Mouse (Mus musculus) forebrain, embryonic 15.5 days (tissue): ENCODE measurements around the gene Trim60. TPM values are rescaled to one million over a fixed set of nuclear protein-coding genes. Genes with fewer than 3 reads are reported as not detected.
A peak's percentile ranks its signal among the peaks of the same experiment; 100 is the strongest.

Source experiments
- ATAC-seq: fragments of 200-750 bp; cut with Nextera tagmentation; replicated peaks from 2 replicates; pipeline ENCODE4 v1.8.0; 2017; ENCODE audit warnings: mild to moderate bottlenecking, moderate TSS enrichment, moderate library complexity
- H3K27ac ChIP-seq: fragments of 300-500 bp; sonication (generic); replicated peaks from 2 replicates; pipeline ENCODE4 v1.5.1; 2015; ENCODE audit warnings: mild to moderate bottlenecking, inconsistent platforms
- H3K27me3 ChIP-seq: fragments of 300-500 bp; sonication (generic); 2 replicates; pipeline ENCODE4 v1.6.1; 2015; ENCODE audit warnings: inconsistent platforms
- H3K36me3 ChIP-seq: fragments of 300-500 bp; sonication (generic); 2 replicates; pipeline ENCODE4 v1.6.1; 2015; ENCODE audit warnings: mild to moderate bottlenecking, inconsistent platforms
- H3K4me1 ChIP-seq: fragments of 300-500 bp; sonication (generic); 2 replicates; pipeline ENCODE4 v1.6.1; 2015; ENCODE audit warnings: inconsistent platforms
- H3K4me2 ChIP-seq: fragments of 300-500 bp; sonication (generic); replicated peaks from 2 replicates; pipeline ENCODE4 v1.6.1; 2015; ENCODE audit warnings: mild to moderate bottlenecking, inconsistent platforms
- H3K4me3 ChIP-seq: fragments of 300-500 bp; sonication (generic); 2 replicates; pipeline ENCODE4 v1.5.1; 2015; ENCODE audit warnings: mild to moderate bottlenecking, inconsistent platforms
- H3K9ac ChIP-seq: fragments of 300-500 bp; sonication (generic); replicated peaks from 2 replicates; pipeline ENCODE4 v1.6.1; 2015; ENCODE audit warnings: mild to moderate bottlenecking, inconsistent platforms
- H3K9me3 ChIP-seq: fragments of 300-500 bp; sonication (generic); 2 replicates; pipeline ENCODE4 v1.6.1; 2016; ENCODE audit warnings: inconsistent platforms
- WGBS: fragments of 180-500 bp; shearing (Covaris S2); methylation state at CpG from one replicate; pipeline ENCODE4 v1.1.7; 2015; ENCODE audit warnings: mixed read lengths; 5-methylcytosine and 5-hydroxymethylcytosine counted together
- polyA plus RNA-seq: library from polyadenylated mRNA; unstranded; fragments of >200 nt; fragmentation: Nextera tagmentation; extraction: Ambion mirVana; gene quantifications from 2 replicates; pipeline ENCODE4 v1.2.1, GENCODE M21; 2015

The Trim60 gene
- not detected in 2 replicates for polyA plus RNA-seq

DNA sequence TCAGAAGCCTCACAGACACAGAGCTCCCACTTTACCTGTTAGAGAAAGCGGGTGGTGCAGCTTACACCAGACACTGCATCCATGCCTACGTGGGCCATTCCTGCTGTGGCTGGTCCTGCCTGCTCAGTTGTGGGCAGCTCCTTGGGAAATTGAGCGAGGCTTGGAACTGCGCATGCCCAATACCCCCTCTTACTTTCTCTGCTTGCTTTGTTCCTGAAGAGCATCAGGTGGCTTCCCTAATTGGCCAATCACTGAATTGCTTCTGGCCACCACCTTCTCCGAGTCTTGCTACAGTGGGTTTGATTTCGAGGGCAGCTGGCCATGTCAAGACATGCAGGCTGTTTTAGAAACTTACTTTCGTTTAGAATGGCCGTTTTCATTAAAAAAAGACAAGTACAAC, at the start of gene Trim60, which contains the start of gene Trim61:
TSS of gene Trim60 (minus strand) at position 162 of the 400 bp plus-strand sequence.
TSS of gene Trim61 (minus strand) at position 101 of the 400 bp plus-strand sequence.
- Histone ChIP-seq H3K4me3 (no peak within 1 kb of the TSS), H3K36me3 (no peaks in the 10 kb centered on the region), H3K9me3 (no peaks in the 10 kb centered on the region), H3K4me2 (no peak within 1 kb of the TSS), H3K4me1 (no peaks in the 10 kb centered on the region), H3K27me3 (no peaks in the 10 kb centered on the region), H3K27ac (no peak within 1 kb of the TSS), H3K9ac (no peak within 1 kb of the TSS)
- WGBS, result 85% methylated on average over 8 of the region's 8 CpGs
- no peak for ATAC-seq

DNA sequence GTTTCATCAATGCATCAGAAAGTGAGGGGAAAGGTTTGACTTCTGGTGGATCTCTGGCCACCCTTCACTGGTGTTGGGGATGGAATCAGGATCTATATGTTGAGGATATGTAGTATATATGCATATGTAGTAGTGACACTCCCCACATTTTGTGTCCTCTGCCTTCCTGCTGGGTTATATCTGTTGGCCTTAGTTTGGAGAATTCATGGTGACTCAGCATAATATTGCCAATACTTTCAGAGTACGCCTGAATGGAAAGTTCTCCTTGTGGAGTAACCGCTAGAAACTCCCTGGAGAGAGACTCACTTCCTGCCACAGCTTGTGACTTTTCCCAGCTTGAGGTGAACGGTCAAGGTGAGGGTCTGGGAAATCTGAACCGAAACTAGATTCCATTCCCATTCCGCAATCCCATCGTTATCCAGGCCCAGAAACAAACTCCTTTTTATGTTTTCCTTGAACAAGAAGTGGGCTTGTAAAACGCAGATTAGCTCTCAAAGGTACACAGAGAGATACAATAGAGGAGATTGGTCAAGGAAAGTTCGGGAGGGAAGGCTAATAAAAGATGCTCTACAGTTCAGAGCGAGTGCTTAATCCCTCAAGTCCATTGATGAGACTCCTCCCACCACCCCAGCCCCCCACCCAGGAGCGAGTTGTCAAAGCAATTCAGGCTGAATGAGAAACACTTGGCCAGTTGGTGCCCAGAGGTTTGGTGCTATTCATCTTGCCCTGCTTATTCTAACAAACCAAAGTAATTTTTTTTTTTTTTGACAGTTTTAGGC, 49.5 kb upstream of the Trim60 start:
- Histone ChIP-seq H3K4me2 (no peak overlapping the region), H3K36me3 (no peaks in the 10 kb centered on the region), H3K4me1 (0 out of 2 replicates have a peak, but pooled peaks cover 4% of the 10 kb centered on the region), H3K27ac (no peak overlapping the region), H3K4me3 (no peak overlapping the region), H3K9ac (no peak overlapping the region), H3K27me3 (no peaks in the 10 kb centered on the region), H3K9me3 (no peaks in the 10 kb centered on the region)
- 7% methylated on average over 10 of the region's 10 CpGs for WGBS
- peak; percentile 53; the same call in 1 of the 2 replicates for ATAC-seq

DNA sequence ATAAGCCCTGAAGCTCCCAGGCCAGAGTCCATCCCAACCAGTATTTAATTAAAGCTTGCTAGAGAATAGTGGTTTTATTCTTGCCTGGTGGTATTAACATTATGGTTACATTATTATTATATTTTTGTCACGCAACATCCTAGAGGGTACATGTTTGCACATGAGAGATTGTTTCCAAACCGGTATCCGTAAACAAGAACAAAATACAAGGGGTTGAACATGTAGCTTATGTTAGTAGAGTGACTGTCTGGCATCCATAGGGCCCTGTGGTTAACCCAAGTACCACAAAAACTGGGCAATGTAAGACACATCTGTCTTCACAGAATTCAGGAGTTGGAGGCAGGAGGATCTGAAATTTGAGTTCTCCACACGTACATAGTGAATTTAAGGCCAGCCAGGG, 48.6 kb upstream of the Trim60 start:
- no peak overlapping the region for H3K27ac ChIP-seq
- no peak overlapping the region for H3K9ac ChIP-seq
- ATAC-seq, result no peak
- H3K9me3 ChIP-seq, result no peaks in the 10 kb centered on the region
- H3K4me3 ChIP-seq, result no peak overlapping the region
- 0 out of 2 replicates have a peak, but pooled peaks cover 4% of the 10 kb centered on the region for H3K4me1 ChIP-seq
- no peak overlapping the region for H3K4me2 ChIP-seq
- H3K36me3 ChIP-seq, result no peaks in the 10 kb centered on the region
- WGBS, result 91% methylated on average over 4 of the region's 4 CpGs
- H3K27me3 ChIP-seq, result no peaks in the 10 kb centered on the region

DNA sequence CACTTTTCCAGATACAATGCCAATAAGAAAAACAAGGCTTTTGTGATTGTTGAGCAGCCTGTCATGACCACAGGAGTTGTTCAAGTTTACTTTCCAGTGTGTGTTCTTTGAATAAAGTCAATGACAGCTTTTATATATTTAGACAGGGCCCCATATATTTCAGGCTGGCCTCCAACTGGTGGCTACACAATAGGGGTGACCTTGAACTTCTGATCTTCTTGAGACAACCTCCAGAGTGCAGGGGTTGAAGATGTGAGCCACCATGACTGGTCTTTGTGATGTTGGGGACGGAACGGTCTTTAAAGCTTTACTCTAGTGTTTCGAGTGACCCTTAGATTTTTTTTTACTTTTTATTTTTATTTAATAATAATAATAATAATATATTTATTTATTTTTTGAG, 47.2 kb upstream of the Trim60 start:
- 98% methylated on average over 3 of the region's 3 CpGs for WGBS
- Histone ChIP-seq H3K9me3 (no peaks in the 10 kb centered on the region), H3K27ac (no peak overlapping the region), H3K4me1 (0 out of 2 replicates have a peak, but pooled peaks cover 4% of the 10 kb centered on the region), H3K4me3 (no peak overlapping the region), H3K36me3 (no peaks in the 10 kb centered on the region), H3K27me3 (no peaks in the 10 kb centered on the region), H3K4me2 (no peak overlapping the region), H3K9ac (no peak overlapping the region)
- ATAC-seq, result no peak

DNA sequence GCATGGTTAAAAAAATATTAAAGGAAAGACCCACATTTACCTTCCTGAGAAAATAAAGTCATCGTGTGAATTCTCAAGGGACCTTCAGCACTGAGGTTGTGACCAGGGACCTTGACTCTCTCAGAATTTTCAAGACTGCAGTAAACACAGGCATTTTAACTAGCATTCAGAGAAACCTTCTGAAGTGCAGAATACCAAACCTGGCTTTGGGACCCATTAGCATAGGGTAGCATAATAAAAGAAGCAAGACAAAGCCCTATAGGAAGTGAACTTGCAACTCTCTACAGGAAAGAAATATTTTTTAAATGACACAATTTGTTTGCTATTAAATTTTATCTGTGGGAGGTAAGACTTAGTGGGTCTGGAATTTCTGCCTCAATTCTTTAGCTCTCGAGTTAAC, 45.7 kb upstream of the Trim60 start:
- Histone ChIP-seq H3K27me3 (no peaks in the 10 kb centered on the region), H3K9ac (no peak overlapping the region), H3K9me3 (no peaks in the 10 kb centered on the region), H3K4me2 (no peak overlapping the region), H3K36me3 (no peaks in the 10 kb centered on the region), H3K27ac (no peak overlapping the region), H3K4me3 (no peak overlapping the region), H3K4me1 (0 out of 2 replicates have a peak, but pooled peaks cover 4% of the 10 kb centered on the region)
- whole genome bisulfite sequencing, result 56% methylated on average over 2 of the region's 2 CpGs
- no peak for ATAC-seq

DNA sequence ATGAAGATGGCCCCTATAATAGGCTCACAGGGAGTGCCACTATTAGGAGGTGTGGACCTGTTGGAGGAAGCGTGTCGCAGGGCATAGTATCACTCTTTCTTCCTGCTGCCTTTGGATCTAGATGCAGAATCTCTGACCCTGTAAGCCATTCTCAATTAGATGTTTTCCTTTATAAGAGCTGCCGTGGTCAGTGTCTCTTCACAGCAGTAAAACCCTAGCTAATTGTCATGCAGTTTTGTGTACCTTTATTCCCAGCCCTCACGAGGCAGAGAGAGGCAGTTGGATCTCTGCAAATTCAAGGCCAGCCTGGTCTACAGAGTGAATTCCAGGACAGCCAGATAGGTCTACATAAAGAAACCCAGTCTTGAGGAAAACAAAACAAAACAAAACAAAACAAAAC, 43.8 kb upstream of the Trim60 start:
- no peak overlapping the region for H3K4me3 ChIP-seq
- ATAC-seq, result no peak
- H3K9ac ChIP-seq, result no peak overlapping the region
- no peaks in the 10 kb centered on the region for H3K27me3 ChIP-seq
- no peak overlapping the region for H3K4me2 ChIP-seq
- no peak overlapping the region for H3K27ac ChIP-seq
- 74% methylated on average over 4 of the region's 4 CpGs for WGBS
- H3K36me3 ChIP-seq, result no peaks in the 10 kb centered on the region
- H3K4me1 ChIP-seq, result no peaks in the 10 kb centered on the region
- no peaks in the 10 kb centered on the region for H3K9me3 ChIP-seq

DNA sequence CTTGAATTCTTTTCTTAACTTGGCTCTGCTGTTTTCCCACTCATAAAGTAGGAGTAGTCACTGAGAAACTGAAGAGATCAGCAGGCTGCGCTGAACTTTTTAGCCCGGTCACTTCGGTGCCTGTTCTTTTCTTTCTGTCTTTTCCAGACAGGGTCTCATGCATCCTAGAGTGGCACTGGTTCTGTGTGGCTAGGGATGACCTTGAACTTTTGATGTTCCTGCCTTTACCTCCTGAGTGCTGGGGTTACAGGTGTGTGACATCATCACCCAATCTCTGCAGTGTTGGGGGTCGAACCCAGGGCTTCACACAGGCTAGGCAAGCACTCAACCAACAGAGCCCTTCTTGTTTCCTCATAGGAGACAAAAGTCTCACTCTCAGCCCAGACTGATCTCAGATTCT, 38.3 kb upstream of the Trim60 start:
- H3K9me3 ChIP-seq, result no peaks in the 10 kb centered on the region
- no peak for ATAC-seq
- H3K27ac ChIP-seq, result no peak overlapping the region
- no peak overlapping the region for H3K9ac ChIP-seq
- no peaks in the 10 kb centered on the region for H3K4me1 ChIP-seq
- H3K36me3 ChIP-seq, result no peaks in the 10 kb centered on the region
- H3K4me3 ChIP-seq, result no peak overlapping the region
- WGBS, result 93% methylated on average over 4 of the region's 4 CpGs
- H3K27me3 ChIP-seq, result no peaks in the 10 kb centered on the region
- no peak overlapping the region for H3K4me2 ChIP-seq

DNA sequence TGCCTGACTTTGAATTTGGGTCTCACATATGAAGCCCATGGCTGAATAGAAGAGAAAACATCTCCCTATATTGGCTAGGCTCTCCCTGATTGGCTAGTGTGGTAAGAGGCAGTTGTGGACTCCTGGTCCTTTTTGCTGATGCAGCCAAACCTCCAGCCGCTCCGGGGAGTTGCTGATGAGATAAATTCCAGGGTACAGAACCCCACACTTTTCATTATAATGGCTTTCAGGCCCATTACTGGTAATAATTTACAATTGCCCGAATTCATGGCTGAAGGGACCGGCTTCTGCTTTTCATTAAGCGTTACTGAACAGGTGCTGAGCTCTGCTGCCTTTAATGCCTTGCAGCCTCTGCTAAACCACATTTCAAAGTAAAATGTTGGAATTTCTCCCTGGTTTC, 35.6 kb upstream of the Trim60 start:
- Histone ChIP-seq H3K27me3 (no peaks in the 10 kb centered on the region), H3K4me3 (no peak overlapping the region), H3K36me3 (no peaks in the 10 kb centered on the region), H3K4me1 (no peaks in the 10 kb centered on the region), H3K9ac (no peak overlapping the region), H3K27ac (no peak overlapping the region), H3K9me3 (no peaks in the 10 kb centered on the region), H3K4me2 (no peak overlapping the region)
- no peak for ATAC-seq
- WGBS, result 68% methylated on average over 5 of the region's 5 CpGs

DNA sequence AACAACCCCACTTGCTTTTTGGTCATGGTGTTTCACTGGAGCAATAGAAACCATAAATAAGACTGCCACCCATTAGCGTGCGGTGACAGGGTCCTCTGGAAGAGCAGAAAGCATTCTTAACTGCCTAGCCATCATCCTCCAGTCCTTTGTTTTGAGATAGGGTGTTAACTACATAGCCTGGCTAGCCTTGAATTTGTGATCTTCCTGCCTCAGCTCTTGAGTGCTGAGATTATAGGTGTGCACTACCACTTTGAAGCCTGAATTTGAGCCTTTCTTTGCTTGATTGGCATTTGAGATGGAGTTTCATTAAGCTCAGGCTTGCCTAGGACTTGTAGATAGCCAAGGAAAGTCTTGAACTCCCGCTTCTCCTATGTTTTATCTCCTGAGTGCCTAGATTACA, 35.2 kb upstream of the Trim60 start:
- H3K4me3 ChIP-seq, result no peak overlapping the region
- no peak overlapping the region for H3K9ac ChIP-seq
- H3K27me3 ChIP-seq, result no peaks in the 10 kb centered on the region
- no peak overlapping the region for H3K4me2 ChIP-seq
- H3K4me1 ChIP-seq, result no peaks in the 10 kb centered on the region
- H3K9me3 ChIP-seq, result no peaks in the 10 kb centered on the region
- no peak overlapping the region for H3K27ac ChIP-seq
- no peak for ATAC-seq
- 93% methylated on average over 3 of the region's 3 CpGs for WGBS
- no peaks in the 10 kb centered on the region for H3K36me3 ChIP-seq

DNA sequence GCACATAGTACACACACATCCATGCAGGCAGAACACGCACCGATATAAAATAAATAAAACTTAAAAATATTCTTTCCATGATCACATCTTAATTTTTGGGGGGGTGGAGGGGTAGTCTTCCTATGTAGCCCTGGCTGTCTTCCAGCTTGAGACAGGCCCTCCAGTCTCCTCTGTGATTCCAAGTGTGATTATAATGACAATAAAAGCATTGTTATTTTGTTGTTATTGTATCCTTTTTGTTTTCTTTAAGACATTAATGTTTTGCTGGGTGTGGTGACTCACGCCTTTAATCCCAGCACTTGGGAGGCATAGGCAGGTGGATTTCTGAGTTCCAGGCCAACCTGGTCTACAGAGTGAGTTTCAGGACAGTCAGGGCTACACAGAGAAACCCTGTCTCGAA, 29.4 kb upstream of the Trim60 start:
- 75% methylated on average over 4 of the region's 4 CpGs for WGBS

DNA sequence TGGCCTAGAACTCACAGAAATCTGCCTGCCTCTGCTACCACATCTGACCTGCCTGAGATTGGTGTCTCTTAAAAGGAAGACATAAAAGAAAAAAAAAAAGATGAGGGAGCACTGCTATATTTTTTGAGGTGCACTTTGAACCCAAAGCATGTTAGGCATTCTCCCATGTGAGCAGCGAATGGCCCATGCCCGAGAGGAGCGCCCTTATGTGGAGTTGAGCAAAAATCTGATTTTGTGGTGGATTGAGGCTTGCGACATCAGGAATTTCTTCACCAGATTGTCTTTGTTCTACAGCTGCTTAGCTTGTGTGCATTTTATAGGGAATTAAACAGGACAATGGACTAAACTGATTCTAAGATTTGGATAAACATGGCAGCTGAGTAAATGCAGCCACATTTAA, 28.8 kb upstream of the Trim60 start:
- Histone ChIP-seq H3K4me1 (no peaks in the 10 kb centered on the region), H3K27ac (no peak overlapping the region), H3K9ac (no peak overlapping the region), H3K4me3 (no peak overlapping the region), H3K36me3 (no peaks in the 10 kb centered on the region), H3K9me3 (no peaks in the 10 kb centered on the region), H3K27me3 (no peaks in the 10 kb centered on the region), H3K4me2 (no peak overlapping the region)
- ATAC-seq, result no peak
- WGBS, result 94% methylated on average over 4 of the region's 4 CpGs

More for the DNA sequence above, 29.4 kb upstream of the Trim60 start:
- Histone ChIP-seq H3K9ac (no peak overlapping the region), H3K4me2 (no peak overlapping the region), H3K9me3 (no peaks in the 10 kb centered on the region), H3K4me3 (no peak overlapping the region), H3K27ac (no peak overlapping the region), H3K27me3 (no peaks in the 10 kb centered on the region), H3K4me1 (no peaks in the 10 kb centered on the region), H3K36me3 (no peaks in the 10 kb centered on the region)
- no peak for ATAC-seq

DNA sequence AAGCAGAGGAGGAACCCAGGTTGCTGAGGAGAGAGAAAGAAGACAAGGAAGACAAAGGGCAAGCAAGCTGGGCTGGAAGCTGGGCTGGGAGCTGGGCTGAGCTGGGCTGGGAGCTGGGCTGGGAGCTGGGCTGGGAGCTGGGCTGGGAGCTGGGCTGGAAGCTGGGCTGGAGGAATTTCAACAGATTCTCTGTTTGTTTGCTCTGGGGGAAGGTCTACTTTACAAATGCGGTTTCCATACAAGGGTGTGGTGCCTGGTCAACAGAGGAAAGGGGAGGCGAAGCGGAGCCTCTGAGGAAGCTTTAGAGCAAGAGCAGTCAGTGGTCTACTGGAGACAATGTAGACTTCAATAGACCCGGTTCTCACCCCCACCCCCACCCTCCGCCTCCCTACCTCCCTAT, 28.2 kb upstream of the Trim60 start:
- Histone ChIP-seq H3K4me2 (no peak overlapping the region), H3K9me3 (no peaks in the 10 kb centered on the region), H3K27me3 (no peaks in the 10 kb centered on the region), H3K27ac (no peak overlapping the region), H3K9ac (no peak overlapping the region), H3K4me1 (no peaks in the 10 kb centered on the region), H3K4me3 (no peak overlapping the region), H3K36me3 (no peaks in the 10 kb centered on the region)
- 43% methylated on average over 5 of the region's 5 CpGs for WGBS
- no peak for ATAC-seq

DNA sequence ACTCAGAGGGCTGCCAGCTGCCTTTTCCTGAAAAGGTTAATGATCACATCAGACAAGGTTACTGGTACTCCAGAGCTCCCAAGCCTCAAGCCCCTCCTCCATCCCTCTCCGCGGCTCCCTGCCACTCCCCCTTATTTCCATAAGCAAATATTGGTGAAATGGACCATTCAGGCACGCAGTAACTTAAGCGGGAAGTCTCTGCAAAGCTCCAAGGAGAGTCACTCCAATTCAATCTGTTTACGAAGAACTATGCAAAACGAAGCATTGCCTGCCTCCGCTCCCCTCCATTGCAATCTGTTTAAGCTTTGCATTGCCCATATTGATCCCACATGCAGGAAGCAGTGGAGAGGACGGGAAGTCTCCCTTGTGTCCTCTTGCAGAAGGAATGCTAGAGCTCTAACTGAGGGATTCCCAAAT, 18.7 kb upstream of the Trim60 start, which contains the start of gene Apela:
TSS of gene Apela (minus strand) at position 220 of the 417 bp plus-strand sequence.
- Histone ChIP-seq H3K27me3 (no peaks in the 10 kb centered on the region), H3K9ac (peak within 1 kb of the TSS; percentile 34), H3K4me2 (peak within 1 kb of the TSS; percentile 52), H3K4me3 (peak within 1 kb of the TSS; percentile 32), H3K9me3 (no peaks in the 10 kb centered on the region), H3K36me3 (no peaks in the 10 kb centered on the region), H3K4me1 (peaks cover 21% of the 10 kb centered on the region; the same call in 1 of the 2 replicates), H3K27ac (no peak within 1 kb of the TSS)
- ATAC-seq, result peak; percentile 85
- 3% methylated on average over 8 of the region's 8 CpGs for WGBS
